Mouse (Mus musculus): Measurements from ENCODE around the gene Nupr1l. TPM values are rescaled to one million over a fixed set of nuclear protein-coding genes. Genes with fewer than 3 reads are reported as not detected.
"Not testable (repeated sequence)": the region's sequence is repeated elsewhere in the genome, so short reads cannot be mapped to it uniquely, and the experiment has no call there.

The Nupr1l gene
- polyA plus RNA-seq, 1 experiment from 2014 or later = 2.6 TPM

GRCm38 (mm10) chr5:129878946-129879345 lies 29.4 kb upstream of the Nupr1l start:
- Histone ChIP-seq H3K9me3 (ENCODE audit: control insufficient read depth, low read length) (peaks cover 3% of the 10 kb centered on the region), H3K4me2 (ENCODE audit: low read depth, low read length) (no peak overlapping the region), H3K27me3 (ENCODE audit: control insufficient read depth, insufficient read depth, low read depth, low read length) (no peaks in the 10 kb centered on the region), H3K4me1 (replicated peaks; ENCODE audit: control insufficient read depth, insufficient read depth, low read length) (no peaks in the 10 kb centered on the region), H3K9ac (ENCODE audit: low read length) (no peak overlapping the region), H3K27ac (ENCODE audit: low read length) (no peak overlapping the region), H3K4me3 (ENCODE audit: low read length) (no peak overlapping the region), H3K36me3 (ENCODE audit: control insufficient read depth, insufficient read depth, low read length) (peaks cover 23% of the 10 kb centered on the region)
- ATAC-seq (ENCODE audit: low read depth) = peak; percentile 60; the same call in 1 of the 2 replicates
- 37% methylated on average over 2 of the region's 2 CpGs for WGBS

- Histone ChIP-seq H3K4me1 (replicated peaks; ENCODE audit: control insufficient read depth, insufficient read depth, low read length) (no peaks in the 10 kb centered on the region), H3K4me3 (ENCODE audit: low read length) (no peak overlapping the region), H3K36me3 (ENCODE audit: control insufficient read depth, insufficient read depth, low read length) (peaks cover 25% of the 10 kb centered on the region), H3K9me3 (ENCODE audit: control insufficient read depth, low read length) (peaks cover 3% of the 10 kb centered on the region), H3K27me3 (ENCODE audit: control insufficient read depth, insufficient read depth, low read depth, low read length) (no peaks in the 10 kb centered on the region), H3K27ac (ENCODE audit: low read length) (no peak overlapping the region), H3K4me2 (ENCODE audit: low read depth, low read length) (no peak overlapping the region), H3K9ac (ENCODE audit: low read length) (no peak overlapping the region)
- 65% methylated on average over 3 of the region's 3 CpGs for WGBS
- ATAC-seq (ENCODE audit: low read depth) = no peak
Observed at GRCm38 (mm10) chr5:129879888-129880287, 28.5 kb upstream of the Nupr1l start.

GRCm38 (mm10) chr5:129886271-129886670 lies 22.1 kb upstream of the Nupr1l start:
- H3K4me3 ChIP-seq (ENCODE audit: low read length) = peak overlapping the region; percentile 74
- H3K27ac ChIP-seq (ENCODE audit: low read length) = no peak overlapping the region
- no peaks in the 10 kb centered on the region for H3K27me3 ChIP-seq (ENCODE audit: control insufficient read depth, insufficient read depth, low read depth, low read length)
- no peak for ATAC-seq (ENCODE audit: low read depth)
- H3K4me1 ChIP-seq (replicated peaks; ENCODE audit: control insufficient read depth, insufficient read depth, low read length) = peaks cover 6% of the 10 kb centered on the region; the same call in 1 of the 2 replicates
- 24% methylated on average over 10 of the region's 10 CpGs for WGBS
- H3K36me3 ChIP-seq (ENCODE audit: control insufficient read depth, insufficient read depth, low read length) = peaks cover 17% of the 10 kb centered on the region
- H3K9ac ChIP-seq (ENCODE audit: low read length) = peak overlapping the region; percentile 85
- H3K4me2 ChIP-seq (ENCODE audit: low read depth, low read length) = peak overlapping the region; percentile 92
- no peaks in the 10 kb centered on the region for H3K9me3 ChIP-seq (ENCODE audit: control insufficient read depth, low read length)

GRCm38 (mm10) chr5:129886911-129887636 lies 21.3 kb upstream of the Nupr1l start, which contains the start of gene Chchd2:
Chchd2 (minus strand) TSS chr5:129887470.
- Histone ChIP-seq H3K27ac (ENCODE audit: low read length) (peak within 1 kb of the TSS; percentile 94), H3K9me3 (ENCODE audit: control insufficient read depth, low read length) (no peaks in the 10 kb centered on the region), H3K36me3 (ENCODE audit: control insufficient read depth, insufficient read depth, low read length) (peaks cover 10% of the 10 kb centered on the region), H3K4me3 (ENCODE audit: low read length) (peak within 1 kb of the TSS; percentile 74), H3K9ac (ENCODE audit: low read length) (peak within 1 kb of the TSS; percentile 85), H3K4me2 (ENCODE audit: low read depth, low read length) (peak within 1 kb of the TSS; percentile 92), H3K27me3 (ENCODE audit: control insufficient read depth, insufficient read depth, low read depth, low read length) (no peaks in the 10 kb centered on the region), H3K4me1 (replicated peaks; ENCODE audit: control insufficient read depth, insufficient read depth, low read length) (peaks cover 6% of the 10 kb centered on the region; the same call in 1 of the 2 replicates)
- ATAC-seq (ENCODE audit: low read depth) = peak; percentile 100
- WGBS = under 1% methylated on average over 46 of the region's 46 CpGs

GRCm38 (mm10) chr5:129890390-129890789 lies 17.9 kb upstream of the Nupr1l start:
- not testable (repeated sequence) for ATAC-seq (ENCODE audit: low read depth)

GRCm38 (mm10) chr5:129895198-129896088 lies 12.9 kb upstream of the Nupr1l start, which contains the start of gene Zbed5:
Zbed5 (plus strand) TSS chr5:129895723.
- Histone ChIP-seq H3K27ac (ENCODE audit: low read length) (no peak within 1 kb of the TSS), H3K4me3 (ENCODE audit: low read length) (peak within 1 kb of the TSS; percentile 87), H3K9ac (ENCODE audit: low read length) (peak within 1 kb of the TSS; percentile 78), H3K36me3 (ENCODE audit: control insufficient read depth, insufficient read depth, low read length) (no peaks in the 10 kb centered on the region), H3K4me2 (ENCODE audit: low read depth, low read length) (peak within 1 kb of the TSS; percentile 93), H3K4me1 (replicated peaks; ENCODE audit: control insufficient read depth, insufficient read depth, low read length) (peaks cover 10% of the 10 kb centered on the region), H3K27me3 (ENCODE audit: control insufficient read depth, insufficient read depth, low read depth, low read length) (no peaks in the 10 kb centered on the region), H3K9me3 (ENCODE audit: control insufficient read depth, low read length) (no peaks in the 10 kb centered on the region)
- ATAC-seq (ENCODE audit: low read depth) = peak; percentile 100
- WGBS = 2% methylated on average over 44 of the region's 44 CpGs

More at GRCm38 (mm10) chr5:129890390-129890789, 17.9 kb upstream of the Nupr1l start:
- not testable (repeated sequence) for H3K27ac ChIP-seq (ENCODE audit: low read length); H3K4me1 ChIP-seq (replicated peaks; ENCODE audit: control insufficient read depth, insufficient read depth, low read length); H3K4me3 ChIP-seq (ENCODE audit: low read length); H3K9ac ChIP-seq (ENCODE audit: low read length); H3K9me3 ChIP-seq (ENCODE audit: control insufficient read depth, low read length); H3K4me2 ChIP-seq (ENCODE audit: low read depth, low read length); H3K36me3 ChIP-seq (ENCODE audit: control insufficient read depth, insufficient read depth, low read length); H3K27me3 ChIP-seq (ENCODE audit: control insufficient read depth, insufficient read depth, low read depth, low read length)
- WGBS = 86% methylated on average over 4 of the region's 7 CpGs

- Histone ChIP-seq H3K4me2 (ENCODE audit: low read depth, low read length) (no peak within 1 kb of the TSS), H3K36me3 (ENCODE audit: control insufficient read depth, insufficient read depth, low read length) (no peaks in the 10 kb centered on the region), H3K27ac (ENCODE audit: low read length) (no peak within 1 kb of the TSS), H3K9me3 (ENCODE audit: control insufficient read depth, low read length) (no peaks in the 10 kb centered on the region), H3K4me1 (replicated peaks; ENCODE audit: control insufficient read depth, insufficient read depth, low read length) (peaks cover 10% of the 10 kb centered on the region), H3K9ac (ENCODE audit: low read length) (no peak within 1 kb of the TSS), H3K4me3 (ENCODE audit: low read length) (no peak within 1 kb of the TSS), H3K27me3 (ENCODE audit: control insufficient read depth, insufficient read depth, low read depth, low read length) (no peaks in the 10 kb centered on the region)
- WGBS = 100% methylated on average over 1 of the region's 1 CpGs
- no peak for ATAC-seq (ENCODE audit: low read depth)
Observed at GRCm38 (mm10) chr5:129898449-129898848, 9.9 kb upstream of the Nupr1l start, which contains the start of gene Phkg1. Phkg1 (minus strand) TSS chr5:129898549.

- Histone ChIP-seq H3K4me3 (ENCODE audit: low read length) (peak overlapping the region; percentile 76), H3K27ac (ENCODE audit: low read length) (no peak overlapping the region), H3K4me1 (replicated peaks; ENCODE audit: control insufficient read depth, insufficient read depth, low read length) (peaks cover 12% of the 10 kb centered on the region), H3K27me3 (ENCODE audit: control insufficient read depth, insufficient read depth, low read depth, low read length) (no peaks in the 10 kb centered on the region), H3K36me3 (ENCODE audit: control insufficient read depth, insufficient read depth, low read length) (no peaks in the 10 kb centered on the region), H3K4me2 (ENCODE audit: low read depth, low read length) (peak overlapping the region; percentile 94), H3K9me3 (ENCODE audit: control insufficient read depth, low read length) (no peaks in the 10 kb centered on the region), H3K9ac (ENCODE audit: low read length) (peak overlapping the region; percentile 86)
- WGBS = 22% methylated on average over 4 of the region's 4 CpGs
- no peak for ATAC-seq (ENCODE audit: low read depth)
Observed at GRCm38 (mm10) chr5:129907775-129908174, 565 bp upstream of the Nupr1l start.

- no peak for ATAC-seq (ENCODE audit: low read depth)
- 72% methylated on average over 9 of the region's 9 CpGs for WGBS
- peak overlapping the region; percentile 86; the same call in 1 of the 2 replicates for H3K9ac ChIP-seq (ENCODE audit: low read length)
Observed at GRCm38 (mm10) chr5:129909147-129909546, 807 bp downstream of the Nupr1l start.

More at GRCm38 (mm10) chr5:129909147-129909546, 807 bp downstream of the Nupr1l start:
- H3K4me1 ChIP-seq (replicated peaks; ENCODE audit: control insufficient read depth, insufficient read depth, low read length) = peaks cover 12% of the 10 kb centered on the region
- H3K9me3 ChIP-seq (ENCODE audit: control insufficient read depth, low read length) = no peaks in the 10 kb centered on the region
- peak overlapping the region; percentile 94 for H3K4me2 ChIP-seq (ENCODE audit: low read depth, low read length)
- H3K27ac ChIP-seq (ENCODE audit: low read length) = no peak overlapping the region
- no peaks in the 10 kb centered on the region for H3K36me3 ChIP-seq (ENCODE audit: control insufficient read depth, insufficient read depth, low read length)
- H3K4me3 ChIP-seq (ENCODE audit: low read length) = peak overlapping the region; percentile 76
- H3K27me3 ChIP-seq (ENCODE audit: control insufficient read depth, insufficient read depth, low read depth, low read length) = no peaks in the 10 kb centered on the region

Measured in lung, embryonic 16.5 days (tissue).